Mouse (Mus musculus) midbrain, embryonic 15.5 days (tissue): ENCODE measurements at regions not wholly inside any gene's neighbourhood (a gene's known extent, or its start where the extent isn't known, plus 50 kb on each side); places are given as distances from the start of the nearest gene placed in this dataset.

ENCODE experiments used
- ATAC-seq: fragments of 200-750 bp; cut with Nextera tagmentation; replicated peaks from 2 replicates; pipeline ENCODE4 v1.8.0; 2017; ENCODE audit warnings: moderate TSS enrichment
- H3K27ac ChIP-seq: fragments of 300-500 bp; sonication (generic); 2 replicates; pipeline ENCODE4 v1.5.1; 2015; ENCODE audit warnings: mild to moderate bottlenecking, inconsistent platforms
- H3K27me3 ChIP-seq: fragments of 300-500 bp; sonication (generic); replicated peaks from 2 replicates; pipeline ENCODE4 v1.6.1; 2015; ENCODE audit warnings: inconsistent platforms
- H3K36me3 ChIP-seq: fragments of 300-500 bp; sonication (generic); replicated peaks from 2 replicates; pipeline ENCODE4 v1.6.1; 2015; ENCODE audit warnings: inconsistent platforms
- H3K4me1 ChIP-seq: fragments of 300-500 bp; sonication (generic); 2 replicates; pipeline ENCODE4 v1.6.1; 2015; ENCODE audit warnings: inconsistent platforms
- H3K4me2 ChIP-seq: fragments of 300-500 bp; sonication (generic); 2 replicates; pipeline ENCODE4 v1.6.1; 2015; ENCODE audit warnings: inconsistent platforms, mild to moderate bottlenecking, moderate library complexity
- H3K4me3 ChIP-seq: fragments of 300-500 bp; sonication (generic); 2 replicates; pipeline ENCODE4 v1.5.1; 2015; ENCODE audit warnings: mild to moderate bottlenecking, inconsistent platforms
- H3K9ac ChIP-seq: fragments of 300-500 bp; sonication (generic); 2 replicates; pipeline ENCODE4 v1.6.1; 2015; ENCODE audit warnings: mild to moderate bottlenecking, inconsistent platforms
- H3K9me3 ChIP-seq: fragments of 300-500 bp; sonication (generic); 2 replicates; pipeline ENCODE4 v1.6.1; 2016; ENCODE audit warnings: inconsistent platforms
- WGBS: fragments of 180-500 bp; shearing (Covaris S2); methylation state at CpG from one replicate; pipeline ENCODE4 v1.1.7; 2015; ENCODE audit warnings: mixed read lengths; 5-methylcytosine and 5-hydroxymethylcytosine counted together

DNA sequence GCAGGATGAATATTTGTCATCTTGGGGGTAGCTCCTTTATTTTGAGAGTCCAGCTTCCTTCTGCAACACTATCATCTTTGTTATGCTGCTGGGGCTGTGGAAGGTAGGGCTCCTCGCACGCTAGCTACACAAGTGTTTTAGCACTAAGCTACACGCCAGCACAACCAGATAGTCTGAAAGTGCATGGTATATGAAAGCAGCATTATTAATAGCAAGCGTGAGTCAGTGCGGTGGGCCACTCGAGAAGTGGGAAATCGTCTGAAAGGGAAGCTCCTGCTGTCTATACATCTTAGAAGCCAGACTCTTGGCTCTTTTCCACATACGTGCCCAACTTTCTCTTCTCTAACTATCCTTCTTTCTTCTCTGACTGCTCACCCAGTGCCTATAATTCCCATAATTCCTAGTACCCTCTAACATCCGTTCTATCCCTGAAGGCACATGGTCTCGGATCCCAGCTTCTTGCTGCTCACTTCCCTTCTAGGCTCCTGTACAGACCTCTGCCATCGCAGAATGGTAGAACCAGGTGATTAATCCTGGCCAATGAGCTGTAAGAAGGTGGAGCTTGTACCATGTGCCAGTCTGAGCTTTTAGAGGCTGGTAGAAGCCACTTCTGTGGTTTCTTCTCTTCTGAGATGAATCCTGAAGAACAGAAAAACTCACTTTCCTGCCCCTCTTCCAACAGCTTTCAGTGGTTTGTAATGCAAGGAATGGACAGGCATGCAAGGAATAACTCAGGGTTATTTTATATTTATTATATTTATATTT, 55.5 kb downstream of the E030025P04Rik start:
- WGBS: 85% methylated on average over 11 of the region's 11 CpGs

DNA sequence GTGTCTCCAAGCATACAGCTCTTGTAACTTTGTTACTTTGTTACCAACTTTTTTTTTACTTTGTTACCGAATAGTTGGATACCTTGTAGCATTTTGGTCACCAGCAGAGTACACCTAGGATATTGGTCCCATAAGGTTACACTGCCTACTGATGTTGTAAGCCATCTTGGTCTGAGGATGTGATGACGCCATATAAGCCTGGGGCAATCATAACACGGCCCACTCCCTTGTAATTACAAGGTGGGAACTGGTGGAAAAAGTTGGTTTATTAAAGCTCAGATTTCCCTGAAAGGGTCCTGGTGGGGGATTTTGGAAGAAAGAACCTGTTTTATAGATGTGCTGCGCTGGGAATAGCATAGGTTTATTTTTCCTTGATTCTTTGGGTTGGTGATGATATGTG, 62.2 kb downstream of the E030025P04Rik start:
- 92% methylated on average over 4 of the region's 4 CpGs for WGBS
- no peak overlapping the region for H3K27ac ChIP-seq
- no peak overlapping the region for H3K9ac ChIP-seq
- no peaks in the 10 kb centered on the region for H3K36me3 ChIP-seq
- H3K4me1 ChIP-seq: no peaks in the 10 kb centered on the region
- no peak for ATAC-seq
- no peak overlapping the region for H3K4me2 ChIP-seq
- no peak overlapping the region for H3K4me3 ChIP-seq
- H3K27me3 ChIP-seq: no peaks in the 10 kb centered on the region
- no peaks in the 10 kb centered on the region for H3K9me3 ChIP-seq

More for the DNA sequence above, 55.5 kb downstream of the E030025P04Rik start:
- H3K9ac ChIP-seq: no peak overlapping the region
- H3K4me2 ChIP-seq: no peak overlapping the region
- no peak for ATAC-seq
- no peak overlapping the region for H3K27ac ChIP-seq
- no peaks in the 10 kb centered on the region for H3K27me3 ChIP-seq
- no peaks in the 10 kb centered on the region for H3K36me3 ChIP-seq
- H3K4me1 ChIP-seq: no peaks in the 10 kb centered on the region
- H3K4me3 ChIP-seq: no peak overlapping the region
- no peaks in the 10 kb centered on the region for H3K9me3 ChIP-seq

DNA sequence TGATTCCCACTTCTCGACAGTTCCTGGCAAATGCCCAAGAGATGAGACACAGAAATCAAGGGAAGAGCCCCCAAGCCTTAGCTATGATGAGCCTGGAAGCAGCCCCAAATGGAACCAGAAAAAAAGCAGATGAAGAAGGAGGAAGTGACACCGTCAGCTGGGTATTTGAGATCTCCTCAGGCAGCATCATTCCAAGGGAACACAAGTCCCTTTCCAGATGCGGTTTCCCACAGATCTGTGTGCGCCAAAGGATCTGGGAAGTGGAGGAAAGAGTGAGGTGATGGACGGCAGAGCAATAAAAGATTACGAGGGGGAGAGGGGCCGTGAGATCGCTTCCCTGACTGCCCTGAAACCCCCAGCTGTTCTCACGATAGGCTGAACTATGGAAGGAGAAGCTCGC, 62.7 kb downstream of the E030025P04Rik start:
- Histone ChIP-seq H3K9me3 (no peaks in the 10 kb centered on the region), H3K27ac (no peak overlapping the region), H3K4me3 (no peak overlapping the region), H3K4me2 (no peak overlapping the region), H3K9ac (no peak overlapping the region), H3K36me3 (no peaks in the 10 kb centered on the region), H3K27me3 (no peaks in the 10 kb centered on the region), H3K4me1 (0 out of 2 replicates have a peak, but pooled peaks cover 2% of the 10 kb centered on the region)
- ATAC-seq: no peak
- 78% methylated on average over 10 of the region's 10 CpGs for WGBS

DNA sequence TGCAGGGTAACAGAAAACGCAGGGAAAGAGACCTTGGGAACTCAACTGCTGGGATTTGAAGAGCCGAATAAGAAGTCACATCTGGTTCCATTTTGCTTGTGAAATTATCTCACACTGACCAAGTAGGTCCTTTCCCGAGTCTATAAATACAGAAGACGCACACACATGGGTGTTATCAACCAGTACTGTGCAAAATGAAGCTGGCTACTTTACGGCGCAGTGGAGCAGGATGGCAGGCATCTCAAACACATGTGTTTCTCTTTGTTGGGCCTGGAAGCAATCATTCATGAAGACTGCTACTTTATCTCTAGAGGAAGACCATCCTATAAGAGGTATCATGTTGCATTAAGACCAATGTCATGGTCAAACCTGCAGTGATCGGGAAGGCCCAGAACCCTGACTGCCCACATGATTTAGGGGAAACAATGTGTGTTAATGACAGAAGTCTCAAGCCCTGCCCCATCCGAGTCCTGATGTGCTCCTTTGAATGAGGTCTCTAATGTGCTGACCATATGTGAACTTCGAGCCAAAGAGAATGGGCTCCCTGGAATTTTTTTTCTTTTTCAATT, 63.2 kb downstream of the E030025P04Rik start:
- no peaks in the 10 kb centered on the region for H3K9me3 ChIP-seq
- H3K4me3 ChIP-seq: no peak overlapping the region
- ATAC-seq: no peak
- no peaks in the 10 kb centered on the region for H3K27me3 ChIP-seq
- H3K27ac ChIP-seq: no peak overlapping the region
- WGBS: 89% methylated on average over 9 of the region's 9 CpGs
- no peak overlapping the region for H3K9ac ChIP-seq
- no peak overlapping the region for H3K4me2 ChIP-seq
- H3K4me1 ChIP-seq: 0 out of 2 replicates have a peak, but pooled peaks cover 2% of the 10 kb centered on the region
- H3K36me3 ChIP-seq: no peaks in the 10 kb centered on the region

DNA sequence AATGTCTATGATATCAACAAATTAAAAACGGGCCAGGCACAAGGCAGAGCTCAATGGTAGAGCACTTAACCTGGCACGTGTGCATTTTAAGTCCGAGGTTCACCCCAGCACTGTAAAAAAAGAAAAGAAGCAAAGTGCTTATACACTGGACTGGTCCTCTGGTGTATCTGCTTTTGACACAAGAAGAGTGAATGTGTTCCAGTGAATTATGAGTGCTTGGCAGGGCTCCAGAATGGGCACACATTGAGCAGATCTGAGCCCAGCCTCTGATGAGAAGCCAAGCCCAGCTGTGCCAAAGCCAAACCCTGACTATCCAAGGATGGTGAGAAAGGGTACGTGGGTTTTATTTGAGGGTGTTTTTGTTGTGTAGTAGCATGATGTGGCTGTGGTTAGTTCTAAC, 64.7 kb downstream of the E030025P04Rik start:
- Histone ChIP-seq H3K36me3 (no peaks in the 10 kb centered on the region), H3K4me1 (0 out of 2 replicates have a peak, but pooled peaks cover 2% of the 10 kb centered on the region), H3K9ac (no peak overlapping the region), H3K9me3 (no peaks in the 10 kb centered on the region), H3K27ac (no peak overlapping the region), H3K27me3 (no peaks in the 10 kb centered on the region), H3K4me2 (no peak overlapping the region), H3K4me3 (no peak overlapping the region)
- ATAC-seq: no peak
- WGBS: 81% methylated on average over 4 of the region's 4 CpGs

DNA sequence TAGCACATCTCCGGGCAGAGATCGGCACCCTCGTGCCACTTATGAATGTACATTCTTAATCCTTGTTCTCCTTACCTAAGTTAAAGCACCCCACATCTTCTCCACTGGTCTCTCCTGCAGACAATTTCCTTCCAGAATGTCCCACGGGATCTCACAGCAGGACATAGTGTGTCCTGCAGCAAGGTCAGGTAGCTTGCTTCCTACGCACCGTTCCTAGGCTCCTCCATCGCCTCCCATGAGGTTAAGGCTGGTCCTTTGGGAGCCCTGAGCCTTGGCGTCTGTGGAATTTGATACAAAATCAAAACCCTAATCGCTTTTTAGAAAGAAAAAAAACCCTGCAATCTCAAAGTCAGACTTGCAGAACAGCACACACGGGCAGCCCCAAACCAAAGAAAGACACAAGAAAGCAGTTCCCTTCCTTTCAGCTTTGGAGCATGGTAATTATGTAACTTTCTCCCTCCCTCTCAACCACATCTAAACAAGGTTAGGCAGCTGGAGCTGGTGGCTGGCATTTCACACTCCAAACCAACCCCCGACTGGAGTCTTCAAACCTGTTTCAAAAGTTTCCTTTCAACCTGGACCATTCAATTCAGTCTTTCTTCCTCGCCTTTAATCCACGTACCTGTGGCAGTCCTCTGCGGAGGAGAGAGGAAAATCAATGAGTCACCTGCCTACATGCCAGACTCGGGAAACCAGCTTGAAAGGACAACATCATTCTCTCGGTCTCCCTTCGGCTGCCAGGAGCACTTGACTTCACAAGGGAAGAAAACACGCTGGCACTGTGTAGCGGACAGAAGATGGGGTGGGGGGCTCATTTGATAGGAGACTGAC, 67.4 kb downstream of the E030025P04Rik start:
- H3K9me3 ChIP-seq: no peaks in the 10 kb centered on the region
- no peaks in the 10 kb centered on the region for H3K36me3 ChIP-seq
- no peak overlapping the region for H3K4me2 ChIP-seq
- H3K4me1 ChIP-seq: peaks cover 3% of the 10 kb centered on the region; the same call in 1 of the 2 replicates
- no peaks in the 10 kb centered on the region for H3K27me3 ChIP-seq
- no peak overlapping the region for H3K9ac ChIP-seq
- no peak overlapping the region for H3K27ac ChIP-seq
- WGBS: 72% methylated on average over 19 of the region's 19 CpGs
- ATAC-seq: no peak
- H3K4me3 ChIP-seq: no peak overlapping the region

DNA sequence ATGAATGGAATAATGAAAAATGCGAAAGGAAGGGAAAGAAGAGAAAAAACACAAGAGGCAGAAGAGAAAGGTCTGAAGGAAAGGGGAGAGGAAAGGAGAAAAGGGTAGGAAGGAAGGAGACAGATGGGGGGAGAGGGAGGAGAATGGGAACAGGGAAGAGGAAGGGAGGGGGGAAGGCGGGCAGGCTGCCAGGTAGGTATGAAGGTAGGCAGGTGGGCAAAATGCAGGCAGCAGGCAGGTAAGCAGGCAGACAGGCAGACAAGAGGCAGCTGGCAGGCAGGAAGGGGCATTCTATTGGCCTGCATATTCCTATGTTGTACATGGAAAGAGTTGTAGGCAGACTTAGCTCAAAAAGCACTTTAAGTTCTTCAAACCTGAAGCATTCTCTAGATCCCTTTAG, 72.8 kb downstream of the E030025P04Rik start:
- peaks cover 34% of the 10 kb centered on the region for H3K4me1 ChIP-seq
- no peaks in the 10 kb centered on the region for H3K36me3 ChIP-seq
- no peak for ATAC-seq
- no peak overlapping the region for H3K4me3 ChIP-seq
- no peak overlapping the region for H3K27ac ChIP-seq
- H3K9me3 ChIP-seq: no peaks in the 10 kb centered on the region
- no peak overlapping the region for H3K4me2 ChIP-seq
- no peaks in the 10 kb centered on the region for H3K27me3 ChIP-seq
- no peak overlapping the region for H3K9ac ChIP-seq
- WGBS: 45% methylated on average over 2 of the region's 2 CpGs

DNA sequence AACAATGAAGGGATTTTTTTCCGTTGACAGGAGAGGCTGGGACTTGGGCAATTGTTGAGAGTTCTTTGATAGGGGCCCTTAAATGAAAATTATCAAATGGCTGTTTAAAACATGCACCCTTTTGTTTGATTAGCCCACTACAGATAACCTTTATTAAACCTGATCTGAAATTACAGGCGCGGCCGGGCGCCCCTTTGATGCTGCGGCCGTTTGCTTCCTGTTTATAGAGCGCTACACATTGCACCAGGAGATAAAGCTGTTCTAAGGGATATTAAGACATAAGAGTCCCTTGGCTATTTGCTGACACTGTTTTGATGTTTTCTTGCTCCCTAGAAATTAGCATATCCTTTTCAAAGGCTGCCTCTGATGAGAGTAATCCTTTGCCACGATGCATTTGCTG, 73.8 kb downstream of the E030025P04Rik start:
- H3K27me3 ChIP-seq: no peaks in the 10 kb centered on the region
- H3K4me2 ChIP-seq: no peak overlapping the region
- H3K9ac ChIP-seq: no peak overlapping the region
- H3K9me3 ChIP-seq: no peaks in the 10 kb centered on the region
- ATAC-seq: no peak
- H3K4me1 ChIP-seq: peaks cover 34% of the 10 kb centered on the region
- 0 out of 2 replicates have a peak overlapping the region, but pooled peaks have one; percentile 15 for H3K27ac ChIP-seq
- no peaks in the 10 kb centered on the region for H3K36me3 ChIP-seq
- H3K4me3 ChIP-seq: no peak overlapping the region
- WGBS: 16% methylated on average over 9 of the region's 9 CpGs

DNA sequence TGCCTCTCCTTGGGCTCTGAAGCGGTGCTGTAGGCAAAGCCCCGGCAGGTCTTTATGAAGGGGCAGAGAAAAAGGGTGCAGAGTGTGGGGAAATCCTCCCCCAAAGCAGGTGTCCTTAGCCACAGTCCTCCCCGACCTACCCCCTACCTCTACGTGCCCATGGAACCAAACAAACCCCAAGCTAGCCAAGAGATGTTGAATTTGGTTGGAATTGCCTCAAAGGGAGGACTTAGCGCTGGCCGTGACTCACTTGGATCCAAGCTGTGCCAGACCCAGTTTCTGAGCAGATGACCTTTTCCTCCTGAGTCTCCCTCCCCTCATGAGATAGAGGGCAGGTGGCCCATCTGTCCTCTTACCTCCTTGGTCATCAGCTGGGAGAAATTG, 74.9 kb downstream of the E030025P04Rik start:
- Histone ChIP-seq H3K4me3 (no peak overlapping the region), H3K27ac (peak overlapping the region; percentile 58), H3K9ac (no peak overlapping the region), H3K4me1 (peaks cover 34% of the 10 kb centered on the region), H3K27me3 (no peaks in the 10 kb centered on the region), H3K36me3 (no peaks in the 10 kb centered on the region), H3K9me3 (no peaks in the 10 kb centered on the region), H3K4me2 (peak overlapping the region; percentile 12; the same call in 1 of the 2 replicates)
- ATAC-seq: no peak; the same call in none of the 2 replicates
- WGBS: 38% methylated on average over 6 of the region's 6 CpGs

DNA sequence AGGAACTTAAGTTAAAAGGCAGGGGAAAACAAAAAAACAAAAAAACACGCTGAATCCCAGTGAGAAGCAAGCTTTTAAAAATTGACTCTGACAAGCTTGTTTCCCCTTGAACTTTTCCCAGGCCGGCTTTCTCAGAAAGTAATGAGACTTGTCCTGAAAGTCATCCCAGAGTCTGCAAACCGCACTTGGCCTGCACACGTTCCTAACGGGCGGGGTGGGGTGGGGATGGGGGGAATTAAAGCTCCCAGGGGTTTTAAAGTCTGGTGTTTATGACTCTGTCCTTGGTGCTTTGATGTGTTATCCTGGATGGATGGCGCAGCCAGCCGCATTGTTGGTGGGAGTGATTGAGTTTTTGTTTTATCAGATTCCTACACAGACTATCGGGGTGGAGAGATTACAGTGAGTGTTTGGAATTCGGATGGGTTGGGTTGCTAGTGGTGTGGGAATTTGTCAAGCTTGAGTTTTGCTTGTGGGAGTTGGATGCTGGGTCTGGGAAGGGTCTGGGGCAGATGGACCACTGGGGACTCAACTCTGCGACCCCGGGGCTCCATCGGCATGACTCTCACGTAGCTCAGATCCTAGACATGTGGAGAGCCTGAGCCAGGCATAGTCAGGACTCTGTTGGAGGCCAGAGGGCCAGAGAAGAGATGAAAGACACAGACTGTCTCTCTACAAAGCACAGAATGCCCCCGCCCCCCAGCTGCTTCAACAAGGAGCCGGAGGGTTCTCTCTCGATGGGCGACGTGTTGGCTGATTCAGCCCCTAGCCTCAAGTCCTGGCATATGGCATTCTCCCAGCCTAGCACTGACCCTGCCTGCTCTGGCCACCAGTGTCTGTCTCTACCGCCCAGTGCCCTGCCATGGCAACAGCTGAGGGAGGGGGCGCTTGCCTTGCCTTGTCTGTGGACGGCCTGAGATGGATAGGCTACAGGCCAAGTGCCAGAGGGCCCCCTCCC, 75.5 kb downstream of the E030025P04Rik start:
- H3K4me1 ChIP-seq: peaks cover 34% of the 10 kb centered on the region
- 19% methylated on average over 22 of the region's 22 CpGs for WGBS
- H3K9ac ChIP-seq: no peak overlapping the region
- ATAC-seq: peak; percentile 84
- no peaks in the 10 kb centered on the region for H3K9me3 ChIP-seq
- no peak overlapping the region for H3K4me3 ChIP-seq
- peak overlapping the region; percentile 12; the same call in 1 of the 2 replicates for H3K4me2 ChIP-seq
- H3K27me3 ChIP-seq: no peaks in the 10 kb centered on the region
- no peaks in the 10 kb centered on the region for H3K36me3 ChIP-seq
- H3K27ac ChIP-seq: peak overlapping the region; percentile 58

DNA sequence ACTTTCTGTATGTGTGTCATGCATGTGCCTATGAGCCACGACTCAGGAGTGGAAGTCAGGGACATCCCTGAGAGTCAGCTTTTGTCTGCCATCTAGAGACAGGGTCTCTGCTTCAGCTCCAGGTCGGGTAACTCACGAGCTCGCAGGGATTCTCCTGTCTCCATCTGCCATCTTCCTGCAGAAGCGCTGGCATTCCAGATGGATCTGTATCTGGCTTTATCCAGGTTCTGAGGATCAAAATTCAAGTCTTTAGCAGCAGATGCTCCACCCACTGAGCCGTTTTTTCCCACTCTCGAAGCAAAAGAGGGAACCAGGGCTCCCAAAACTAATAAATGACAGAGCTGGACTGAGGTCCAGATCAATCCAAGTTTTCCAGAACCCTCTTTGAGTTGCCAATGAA, 76.4 kb downstream of the E030025P04Rik start:
- ATAC-seq: no peak
- H3K4me2 ChIP-seq: no peak overlapping the region
- H3K4me1 ChIP-seq: peaks cover 34% of the 10 kb centered on the region
- no peaks in the 10 kb centered on the region for H3K36me3 ChIP-seq
- no peak overlapping the region for H3K4me3 ChIP-seq
- 0 out of 2 replicates have a peak overlapping the region, but pooled peaks have one; percentile 34 for H3K27ac ChIP-seq
- no peak overlapping the region for H3K9ac ChIP-seq
- WGBS: 52% methylated on average over 7 of the region's 7 CpGs
- no peaks in the 10 kb centered on the region for H3K27me3 ChIP-seq
- H3K9me3 ChIP-seq: no peaks in the 10 kb centered on the region
